Mouse (Mus musculus) right cerebral cortex, adult 2 months (tissue): ENCODE data around the gene Boc.

Source experiments
- DNase-seq, 2 experiments: peaks; one replicate each; pipeline ENCODE4 v3.0.0; 2021 to 2022; ENCODE audit warnings: low spot score in 2 of 2

The Boc gene

DNA sequence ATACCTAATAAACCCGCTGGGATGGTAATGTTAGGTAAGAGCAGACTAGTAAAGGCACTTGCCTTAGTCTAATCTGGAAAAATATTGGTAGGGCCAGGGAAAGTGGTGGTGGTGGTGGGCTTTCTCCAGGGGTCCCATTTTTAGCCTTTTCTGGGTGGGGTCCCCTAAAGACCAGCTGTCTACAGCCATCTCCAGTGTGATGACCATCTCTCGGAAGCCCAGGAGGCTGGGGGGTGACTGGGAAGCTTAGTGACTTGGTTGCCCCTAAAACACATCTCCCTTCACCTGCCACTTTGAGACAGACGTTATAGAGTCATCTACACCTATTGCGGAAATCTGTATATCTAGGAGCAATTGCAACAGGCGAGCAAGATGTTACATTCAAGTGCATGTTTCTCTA lies 6.0 kb downstream of the Boc start:
- DNase-seq = no peak

DNA sequence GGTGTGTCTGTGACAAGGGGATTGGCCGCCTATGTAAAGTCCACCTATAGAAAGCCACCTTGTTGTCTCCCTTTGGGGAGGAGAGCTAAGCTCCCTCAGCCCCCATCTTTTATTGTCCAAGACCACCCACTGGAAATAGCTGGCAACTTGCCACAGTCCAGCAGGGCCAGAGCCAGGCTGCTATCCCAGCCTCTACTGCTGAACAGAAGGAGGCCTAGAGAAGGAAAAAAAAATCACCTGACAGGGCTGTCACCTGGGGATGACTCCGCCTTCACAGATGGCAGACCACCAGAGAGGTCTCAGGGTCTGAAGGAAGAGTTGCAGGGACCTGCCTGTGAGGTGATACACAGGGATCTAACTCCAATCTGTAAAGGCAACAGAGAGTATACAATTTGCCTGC lies 6.7 kb downstream of the Boc start:
- no peak for DNase-seq

DNA sequence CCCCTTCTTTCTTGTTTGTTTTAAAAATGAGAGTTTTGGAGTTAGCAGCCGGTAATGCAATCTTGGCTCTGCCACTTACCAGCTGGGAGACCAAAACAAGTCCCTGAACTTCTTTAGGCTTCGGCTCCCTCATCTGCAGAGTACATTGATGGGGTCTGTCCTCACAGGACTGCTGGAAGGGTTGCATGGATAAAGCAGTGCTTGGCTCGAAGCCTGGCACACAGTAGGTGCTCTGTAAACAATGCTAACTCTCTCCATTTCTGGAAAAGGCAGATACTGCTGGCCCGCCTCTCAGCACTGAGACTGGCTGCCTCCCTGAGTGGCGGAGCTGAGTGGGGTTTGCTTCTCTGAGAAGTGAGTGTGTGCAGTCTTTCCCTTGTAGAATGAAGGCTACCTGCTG lies 7.2 kb downstream of the Boc start:
- no peak for DNase-seq

DNA sequence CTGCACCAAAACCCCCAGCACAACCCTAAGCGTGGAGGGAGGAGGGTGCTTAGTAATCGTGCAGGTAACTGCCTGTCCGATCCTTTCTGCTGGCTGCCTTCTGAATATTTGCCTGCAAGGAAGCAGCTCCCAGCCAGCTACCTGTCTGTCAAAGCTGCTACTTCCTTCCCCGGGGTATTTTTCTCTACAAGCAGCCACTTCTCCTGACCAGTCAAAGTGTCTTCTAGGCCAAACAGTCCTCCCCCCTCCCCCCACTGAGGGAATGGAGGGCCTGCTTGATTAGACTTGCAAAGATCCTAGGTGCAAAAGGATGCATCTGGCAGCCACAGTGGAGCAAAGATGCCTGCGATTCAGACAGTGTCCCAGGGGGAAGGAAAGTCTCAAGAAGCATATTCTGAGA lies 7.9 kb downstream of the Boc start:
- DNase-seq = no peak

DNA sequence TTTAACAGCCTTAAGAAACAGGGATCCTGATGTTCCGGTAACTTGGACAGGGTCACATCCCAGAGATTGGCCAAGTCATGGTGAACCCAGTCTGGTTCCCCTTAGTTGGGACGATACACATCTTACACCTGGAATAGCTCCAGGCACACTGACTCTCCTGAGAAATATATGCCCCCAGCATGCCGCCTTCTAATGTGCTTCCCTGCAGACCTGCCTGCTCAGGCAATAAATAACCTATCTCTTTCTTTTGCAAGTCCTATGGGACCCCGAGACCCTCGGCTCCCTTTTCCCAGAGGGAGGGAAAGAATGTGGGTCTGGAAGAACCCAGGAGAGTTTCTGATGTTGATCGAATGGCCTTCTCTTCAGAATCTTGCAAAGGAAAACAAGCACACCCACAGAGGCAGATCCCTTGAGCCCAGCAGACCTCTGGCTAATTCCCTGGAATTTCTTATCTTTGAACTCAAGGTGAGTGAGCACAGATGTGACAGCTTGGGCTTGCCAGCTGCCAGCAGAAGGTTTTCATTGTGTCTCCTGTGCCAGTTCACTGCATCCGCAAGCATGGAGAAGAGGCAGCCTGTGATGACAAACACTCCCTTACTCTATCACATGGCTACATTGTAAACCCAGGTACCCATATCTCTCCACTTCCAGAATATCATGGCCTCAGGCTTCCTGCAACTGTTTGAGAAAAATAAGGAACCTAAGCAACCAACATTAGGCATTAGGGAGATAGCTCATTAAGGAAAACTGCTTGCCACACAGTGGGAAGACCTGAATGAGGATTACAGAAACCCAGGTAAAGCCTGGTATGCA lies 8.6 kb downstream of the Boc start:
- DNase-seq = no peak

DNA sequence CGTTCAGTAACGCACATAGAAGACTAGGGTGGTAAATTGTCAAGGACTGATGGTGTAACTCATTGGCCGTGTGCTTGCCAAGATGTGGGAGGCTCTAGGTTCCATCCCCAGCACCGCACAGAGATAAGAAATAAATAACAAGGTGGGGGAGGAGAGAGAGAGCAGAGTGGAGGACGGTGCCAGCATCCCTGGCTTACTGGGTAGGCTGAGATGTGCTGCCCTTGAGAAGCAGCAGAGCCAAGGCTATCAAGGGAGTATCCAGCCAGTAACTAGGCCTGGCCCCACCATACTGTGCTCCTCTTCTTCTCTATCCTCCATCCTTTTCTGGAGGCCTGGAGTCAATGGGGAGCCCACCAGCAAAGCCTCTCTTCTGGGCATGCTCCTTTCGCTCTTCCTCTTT lies 9.3 kb downstream of the Boc start:
- DNase-seq = no peak

DNA sequence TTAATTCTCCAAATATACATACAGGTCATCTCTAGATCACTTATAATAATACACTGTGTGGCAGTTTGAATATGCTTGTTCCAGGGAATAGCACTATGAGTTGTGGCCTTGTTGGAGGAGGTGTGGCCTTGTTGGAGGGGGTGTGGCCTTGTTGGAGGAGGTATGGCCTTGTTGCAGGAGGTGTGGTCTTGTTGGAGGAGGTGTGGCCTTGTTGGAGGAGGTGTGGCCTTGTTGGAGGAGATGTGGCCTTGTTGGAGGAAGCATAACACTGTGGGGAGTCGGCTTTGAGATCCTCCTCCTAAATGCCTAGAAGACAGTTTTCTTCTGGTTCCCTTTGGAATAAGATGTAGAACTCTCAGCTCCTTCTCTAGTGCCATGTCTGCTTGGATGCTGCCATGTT lies 10.7 kb downstream of the Boc start:
- no peak for DNase-seq

DNA sequence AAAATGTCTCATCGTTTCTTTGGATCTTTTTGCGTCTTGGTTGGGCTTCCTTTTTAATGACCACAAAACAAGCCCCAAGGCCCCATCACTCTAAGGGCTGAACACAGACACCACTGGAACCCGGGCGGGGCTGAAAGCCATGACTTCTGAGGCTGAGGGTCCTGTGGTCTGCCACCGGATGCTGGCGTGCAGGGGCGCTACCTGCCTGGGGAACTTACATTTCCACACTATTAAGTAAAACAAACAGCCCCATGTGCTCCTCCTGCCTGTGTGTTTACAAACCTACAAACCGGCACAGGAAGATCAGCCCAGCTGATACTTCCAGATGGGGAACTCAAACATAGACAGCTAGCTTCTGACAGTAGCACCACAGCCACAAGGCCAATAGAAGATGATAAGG lies 11.9 kb downstream of the Boc start:
- no peak for DNase-seq

DNA sequence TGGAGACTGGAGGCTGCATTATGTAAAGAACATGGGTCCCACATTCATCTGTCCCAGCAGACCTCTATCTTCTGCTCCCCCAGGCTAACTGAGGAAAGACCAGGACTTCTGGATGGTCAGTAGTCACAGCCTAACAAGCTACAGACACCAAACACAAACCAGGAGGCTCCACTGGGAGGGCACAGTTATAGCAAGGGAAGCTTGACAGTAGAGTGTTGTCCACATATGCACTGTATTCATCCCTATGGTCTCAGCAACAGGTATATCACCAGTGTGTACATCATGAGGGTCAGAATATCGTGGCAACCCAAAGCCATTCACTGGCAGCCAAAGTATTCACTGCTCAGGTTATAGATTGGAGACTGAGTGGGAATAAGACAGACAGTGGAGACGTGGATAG lies 12.8 kb downstream of the Boc start:
- no peak for DNase-seq

DNA sequence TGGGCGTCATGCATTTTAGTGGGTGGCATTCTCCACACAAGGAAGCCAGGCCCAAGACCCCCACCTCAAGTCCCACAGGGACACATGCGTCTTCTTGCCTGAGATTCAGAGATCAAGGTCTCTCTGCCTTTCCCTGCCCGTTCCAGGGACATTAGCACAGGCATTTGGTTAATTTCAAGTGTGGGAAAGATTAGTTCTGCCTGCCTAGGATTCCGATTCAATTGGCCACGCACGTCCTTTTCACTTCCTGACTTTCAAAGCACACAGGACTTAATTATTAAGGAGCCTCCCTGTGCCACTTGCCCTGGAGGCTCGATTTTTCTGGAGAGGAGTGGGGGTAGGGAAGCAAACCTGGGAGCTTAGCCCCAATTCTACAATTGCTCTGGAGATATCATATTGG lies 13.5 kb downstream of the Boc start:
- no peak for DNase-seq

DNA sequence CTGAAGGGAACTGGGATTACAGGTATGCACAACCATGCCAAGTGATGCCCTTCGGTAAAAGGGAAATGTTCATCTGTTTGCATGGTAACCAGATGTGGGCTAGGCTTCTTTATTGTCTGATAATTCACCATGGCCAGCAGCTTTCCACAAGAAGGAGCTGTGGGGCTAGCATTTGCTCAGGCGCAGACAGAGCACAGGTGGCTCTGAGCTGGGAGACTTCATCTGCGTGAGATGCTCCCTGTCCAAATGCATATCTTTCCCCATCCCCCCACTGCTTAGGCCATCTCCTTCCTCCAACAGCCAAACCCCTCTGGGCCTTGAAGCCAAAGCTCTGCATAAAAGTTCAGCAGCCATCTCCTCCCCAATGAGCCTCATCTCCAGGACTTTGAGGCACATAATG lies 15.6 kb downstream of the Boc start:
- no peak for DNase-seq

DNA sequence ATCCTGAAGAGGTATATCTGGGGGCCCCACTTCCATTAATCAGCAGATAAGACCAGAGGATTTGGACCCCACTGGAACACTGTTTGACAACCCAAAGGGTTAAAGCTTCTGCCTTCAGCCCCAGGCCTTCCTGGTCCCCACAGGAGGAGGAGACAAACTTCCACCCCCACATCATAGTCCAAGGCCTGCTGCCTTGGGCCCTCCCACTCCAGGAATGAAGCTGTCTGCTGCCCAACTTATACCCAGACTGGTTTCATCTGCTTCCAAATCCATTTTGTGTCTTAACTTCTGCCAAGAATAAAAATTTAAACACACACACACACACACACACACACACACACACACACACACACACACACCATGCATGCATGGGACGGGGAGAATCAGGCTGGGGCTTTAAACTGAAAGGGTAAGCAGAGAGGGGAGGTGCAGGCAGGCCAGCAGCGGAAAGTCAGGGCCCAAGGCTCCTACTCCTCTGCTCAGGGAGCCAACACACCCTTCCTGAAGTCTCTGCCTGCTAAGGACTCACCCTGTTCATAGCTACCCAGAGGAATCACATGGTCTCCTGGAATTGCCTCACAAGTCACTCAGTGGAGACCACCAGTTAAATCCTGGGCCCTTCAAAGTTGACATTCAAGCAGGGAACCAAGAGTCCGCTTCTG lies 16.5 kb downstream of the Boc start:
- DNase-seq = no peak

DNA sequence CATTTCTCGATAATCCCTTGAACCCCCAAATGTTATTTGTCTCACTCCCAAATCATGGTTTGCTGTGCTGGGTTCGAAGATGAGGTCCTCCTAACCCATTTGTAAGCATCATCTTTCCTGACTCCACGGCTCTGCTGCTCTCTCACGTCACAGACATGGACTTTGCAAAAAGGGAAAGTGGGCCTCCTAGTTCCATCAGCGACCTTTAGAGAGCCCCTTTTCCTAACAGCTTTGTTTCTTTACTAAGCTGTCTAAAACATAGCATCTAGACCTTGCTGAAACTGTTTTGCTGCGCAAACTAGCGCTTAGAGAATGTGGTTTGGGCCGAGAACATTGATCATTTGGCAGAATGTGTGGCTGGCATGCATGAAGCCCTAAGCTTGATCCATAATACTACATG lies 19.1 kb downstream of the Boc start:
- DNase-seq = no peak

DNA sequence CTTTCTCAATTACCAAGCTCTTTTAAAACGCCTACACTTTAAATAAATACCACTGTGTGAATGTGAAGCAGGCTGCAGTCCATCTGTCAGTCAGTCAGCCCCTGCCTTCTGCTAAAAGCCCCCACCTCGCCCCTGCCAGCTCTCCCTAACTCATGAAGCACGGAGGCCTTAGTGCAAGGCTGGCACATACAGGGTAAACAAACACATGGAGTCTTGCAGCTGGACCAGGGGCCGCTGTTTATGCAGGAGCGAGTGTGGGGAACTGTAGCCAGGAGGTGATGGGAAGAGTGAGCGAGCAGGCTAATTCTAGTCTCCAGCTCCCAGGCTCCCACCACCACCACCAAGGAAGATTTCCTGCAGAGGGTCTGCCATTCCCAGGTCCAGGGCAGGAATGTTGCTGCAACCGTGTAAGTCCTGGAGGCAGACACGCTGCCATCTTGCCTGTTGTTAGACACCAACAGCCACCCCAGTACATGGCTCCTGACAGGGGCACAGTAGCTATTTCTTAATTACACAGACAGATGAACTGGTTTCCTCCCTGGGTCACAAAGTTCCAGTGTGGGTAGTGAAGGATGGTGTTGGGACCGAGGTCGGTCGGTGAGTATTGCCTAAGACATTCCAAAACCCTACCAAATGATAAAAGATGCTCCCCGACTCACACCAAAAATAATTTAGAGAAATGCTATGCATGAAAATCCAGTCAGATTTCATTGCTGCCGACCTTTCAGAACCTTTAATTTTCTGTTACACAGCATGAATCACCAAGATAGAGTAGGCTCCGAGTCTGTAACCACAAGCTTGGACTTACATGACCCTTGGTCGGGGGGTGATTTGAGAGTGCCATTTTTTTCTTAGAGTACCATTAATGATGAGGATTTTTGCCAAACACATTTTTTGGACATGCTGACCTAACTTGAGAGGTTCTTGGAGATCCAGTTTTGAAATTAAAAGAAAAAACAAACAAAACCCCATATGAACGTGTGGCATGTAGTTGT lies 20.0 kb downstream of the Boc start:
- no peak for DNase-seq

DNA sequence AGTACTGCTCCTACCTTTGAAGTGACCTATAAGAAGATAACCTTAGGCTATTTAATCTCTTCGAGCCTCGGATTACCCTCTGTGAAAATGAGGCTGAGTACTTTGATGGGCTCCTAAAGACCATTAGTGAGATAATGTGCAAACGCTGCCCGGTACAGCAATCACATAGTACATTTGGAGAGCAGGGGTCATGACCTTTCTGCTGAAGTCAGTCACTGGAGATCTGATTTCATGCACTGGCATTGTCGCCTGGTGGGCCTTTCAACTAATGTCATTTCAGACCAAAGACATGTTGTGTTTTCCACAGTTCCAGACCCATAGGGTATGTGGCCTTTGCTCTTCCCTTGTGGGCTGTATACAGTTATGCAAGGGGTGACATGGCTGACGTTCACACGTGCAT lies 24.6 kb downstream of the Boc start:
- no peak for DNase-seq

DNA sequence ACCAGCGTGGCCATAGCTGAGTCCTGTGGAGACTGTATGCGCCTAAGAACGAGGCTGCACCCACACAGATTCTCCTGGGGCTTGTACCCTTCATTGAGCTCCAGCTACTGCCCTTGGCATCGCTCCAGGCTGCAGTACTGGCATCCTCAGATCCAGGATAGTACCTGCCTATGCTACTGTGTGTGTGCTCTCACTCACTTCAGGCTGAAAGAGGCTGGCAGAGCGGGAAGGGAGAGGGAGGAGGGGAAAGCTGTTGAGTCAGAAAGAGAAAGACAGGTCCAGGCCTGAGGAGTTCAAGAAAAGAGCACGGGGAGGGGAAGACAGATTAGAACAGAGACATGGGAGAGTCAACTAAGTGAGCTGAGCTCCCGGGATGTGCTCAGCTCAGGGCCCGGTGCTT lies 25.2 kb downstream of the Boc start:
- DNase-seq = no peak

DNA sequence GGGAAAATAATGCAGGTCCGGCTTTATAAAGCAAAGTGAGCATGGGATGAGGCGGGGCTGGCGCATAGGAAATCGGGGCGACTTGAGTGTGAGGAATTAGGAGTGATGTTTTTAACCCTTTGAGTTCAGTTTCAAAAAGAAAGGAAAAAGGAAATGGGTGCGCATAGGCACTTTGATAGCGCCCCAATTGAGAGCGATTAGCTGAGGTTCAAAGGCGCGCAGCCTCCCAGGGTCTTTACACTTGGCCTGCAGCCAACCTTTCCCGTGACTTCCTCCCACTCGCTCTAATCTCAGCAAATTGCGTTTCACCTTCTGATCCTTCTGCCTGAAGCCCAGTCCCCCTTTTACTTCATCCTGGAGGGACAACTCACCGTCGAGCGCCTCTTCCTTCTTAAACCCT lies 25.8 kb downstream of the Boc start:
- no peak for DNase-seq

DNA sequence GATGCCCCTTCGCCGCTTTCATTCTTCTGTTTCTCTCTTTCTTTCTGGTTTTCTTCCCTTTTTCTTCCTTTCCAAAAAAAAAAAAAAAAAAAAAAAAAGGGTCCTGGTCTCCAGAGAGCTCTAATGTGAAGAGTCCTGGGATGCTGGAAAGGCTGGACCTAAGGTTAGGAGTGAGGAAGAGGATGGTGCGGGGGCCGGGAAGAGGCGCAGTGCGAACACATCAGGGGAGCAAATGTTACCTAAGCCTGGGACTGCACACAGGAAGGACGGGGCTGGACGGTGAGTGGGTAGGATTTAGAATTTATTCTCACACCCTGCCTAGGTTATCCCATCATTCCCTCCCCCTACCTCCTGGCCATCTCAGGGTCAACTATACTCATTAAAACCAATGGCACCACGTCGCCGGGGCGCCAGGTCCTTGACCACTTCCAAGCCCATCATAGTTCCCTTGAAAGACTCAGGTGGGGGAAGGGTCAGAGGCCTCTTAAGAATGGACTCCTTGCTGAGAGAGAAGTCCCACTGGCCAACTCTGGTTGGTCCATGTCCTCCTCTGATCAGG lies 27.4 kb downstream of the Boc start:
- no peak for DNase-seq

DNA sequence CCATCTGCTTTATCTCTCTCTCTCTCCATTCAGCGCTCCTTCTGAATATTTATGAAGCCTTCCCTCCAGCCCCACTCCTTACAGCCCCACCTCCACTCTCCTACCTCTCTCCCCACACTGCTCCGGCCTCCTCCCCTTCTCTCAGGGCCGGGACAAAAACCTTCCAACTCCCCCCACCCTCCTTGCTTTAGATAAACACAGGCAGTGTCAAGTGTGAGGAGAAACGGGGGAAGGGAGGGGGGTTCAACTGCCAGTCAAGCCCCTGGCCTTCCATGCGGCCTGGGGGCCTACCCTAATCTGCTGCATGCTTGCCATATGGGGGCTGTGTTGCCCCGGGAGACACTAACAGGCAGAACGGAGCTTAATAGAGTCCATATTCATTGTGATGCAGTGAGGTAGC lies 27.9 kb downstream of the Boc start:
- DNase-seq = no peak

DNA sequence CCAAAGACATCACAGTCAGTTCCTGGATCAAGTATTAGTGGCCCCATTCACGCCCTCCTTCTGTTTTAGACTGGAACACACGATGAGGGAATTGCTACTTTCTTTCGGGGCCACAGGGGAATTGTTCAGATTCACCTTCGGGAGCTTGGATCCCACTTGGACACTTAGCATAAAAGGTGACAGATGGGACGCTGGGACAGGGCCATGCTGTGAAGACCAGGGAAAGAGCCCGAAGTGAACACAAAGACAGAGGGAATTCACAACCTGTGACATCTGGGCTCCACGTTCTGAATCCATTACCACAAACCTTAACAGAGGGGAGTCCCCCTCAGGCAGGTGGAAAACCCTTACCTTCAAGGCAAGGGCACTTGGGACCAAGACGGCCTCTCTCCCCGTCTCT lies 28.5 kb downstream of the Boc start:
- no peak for DNase-seq

DNA sequence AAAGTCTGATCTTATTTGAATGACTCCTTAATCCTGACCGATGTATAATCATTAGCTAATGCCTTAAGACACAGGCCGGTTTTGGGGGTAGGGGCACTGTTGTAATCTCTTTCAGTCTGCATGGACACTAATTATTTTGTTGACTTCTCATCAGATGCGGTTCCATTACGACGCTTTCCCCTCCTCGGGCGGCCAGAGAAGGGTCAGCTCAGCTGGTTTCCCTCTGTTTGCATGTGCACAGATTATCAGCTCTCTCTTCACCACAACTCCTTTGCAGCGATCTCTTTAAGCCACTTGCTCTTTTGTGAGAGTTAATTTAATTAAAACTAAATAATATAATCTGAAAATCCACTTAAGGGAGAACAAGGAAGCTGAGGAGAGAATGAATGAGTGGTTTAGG lies 29.0 kb downstream of the Boc start:
- no peak for DNase-seq

DNA sequence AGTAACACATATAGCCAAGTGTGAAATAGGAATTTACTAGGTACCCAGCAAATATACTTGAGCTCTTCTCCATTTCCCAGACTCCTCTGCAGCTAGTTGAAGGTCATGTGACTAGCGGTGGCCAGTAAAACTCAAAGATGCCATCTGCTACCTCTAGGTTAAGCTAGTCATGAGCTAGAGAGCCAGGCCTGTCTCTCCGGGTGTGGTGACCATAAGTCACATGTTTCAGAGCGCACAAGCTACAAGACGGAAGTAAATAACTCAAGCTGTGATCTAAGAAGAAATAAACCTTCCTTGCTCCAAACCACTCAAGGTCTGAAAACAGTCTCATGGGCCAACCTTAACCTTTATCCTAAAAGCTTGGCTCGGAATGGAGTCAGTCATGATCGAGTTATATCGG lies 29.7 kb downstream of the Boc start:
- no peak for DNase-seq
